Mouse (Mus musculus) cerebellum, postnatal 36 days (tissue): ENCODE data around the gene Bsn.

ENCODE experiments used
- DNase-seq, 2 experiments: peaks; one replicate each; pipeline ENCODE4 v3.0.0; 2021 to 2022; ENCODE audit warnings: mixed read lengths in 2 of 2

Gene Bsn

GRCm38 (mm10) chr9:108052885-108053664, 137.1 kb downstream of the Bsn start, which contains the start of gene Amigo3:
Amigo3 (plus strand) TSS chr9:108053159.
- peak; percentile 95 to 97 for DNase-seq

GRCm38 (mm10) chr9:108052411-108052810, 137.8 kb downstream of the Bsn start:
- peak in 1 of 2 experiments; percentile 12 for DNase-seq

GRCm38 (mm10) chr9:108051931-108052220, 138.3 kb downstream of the Bsn start:
- DNase-seq: no peak

- peak; percentile 8 to 14 for DNase-seq
These were observed 138.8 kb downstream of the Bsn start for GRCm38 (mm10) chr9:108051184-108051930.

- peak; percentile 8 to 19 for DNase-seq
These were observed 140.5 kb downstream of the Bsn start for GRCm38 (mm10) chr9:108049561-108050251.

GRCm38 (mm10) chr9:108049016-108049455, 141.1 kb downstream of the Bsn start, which contains the start of gene Gmppb:
Gmppb (plus strand) TSS chr9:108049242.
- peak; percentile 91 to 93 for DNase-seq

GRCm38 (mm10) chr9:108048566-108048955, 141.6 kb downstream of the Bsn start:
- peak in 1 of 2 experiments; percentile 27 for DNase-seq

GRCm38 (mm10) chr9:108047601-108048565, 142.3 kb downstream of the Bsn start:
- DNase-seq: peak in 1 of 2 experiments; percentile 7

- no peak for DNase-seq
These were observed 143.6 kb downstream of the Bsn start for GRCm38 (mm10) chr9:108046582-108046981.
